Mouse (Mus musculus) erythroblast, adult 5-6 weeks (primary cell): ENCODE data around the gene Ep400. TPM values are rescaled to one million over a fixed set of nuclear protein-coding genes. Genes with fewer than 3 reads are reported as not detected.
A peak's percentile ranks its signal among the peaks of the same experiment; 100 is the strongest.

Source experiments
- ATAC-seq: replicated peaks from 2 replicates; pipeline ENCODE4 v1.8.0; 2016; ENCODE audit warnings: moderate number of reproducible peaks, mild to moderate bottlenecking, moderate TSS enrichment, inconsistent platforms; ENCODE audit not compliant: poor library complexity, low FRiP score, severe bottlenecking
- total RNA-seq, 2 experiments: library from RNA; stranded (forward) in 1 of 2; stranded (reverse) in 1 of 2; fragments of 150-400 nt in 1 of 2; fragments of 200-764, 138-1000 nt in 1 of 2; gene quantifications; 2 replicates each; pipeline versions ENCODE4 v1.2.3 to v1.2.4; 2015 to 2017; ENCODE audit warnings: low replicate concordance in 2 of 2

Ep400 gene
- total RNA-seq, 2 experiments from 2014 or later = 224 to 273 TPM

DNA sequence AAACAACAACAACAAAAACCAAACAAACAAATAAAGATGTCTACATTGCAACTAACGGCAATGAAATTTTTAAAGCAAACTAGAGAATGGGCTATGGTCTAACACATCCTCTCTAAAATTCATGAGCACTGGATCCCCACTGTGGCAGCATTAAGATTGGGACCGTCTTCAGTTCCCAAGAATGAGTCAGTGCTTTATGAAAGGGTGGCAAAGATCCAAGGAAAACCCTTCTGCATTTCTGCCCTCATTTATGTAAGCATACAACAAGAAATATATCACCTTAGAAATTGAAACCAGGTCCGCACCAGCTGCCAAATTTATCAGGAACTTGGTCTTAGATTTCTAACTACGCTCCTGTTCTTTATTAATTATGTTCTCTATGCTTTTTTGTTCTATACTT lies 61.3 kb downstream of the Ep400 start:
- no peak for ATAC-seq

DNA sequence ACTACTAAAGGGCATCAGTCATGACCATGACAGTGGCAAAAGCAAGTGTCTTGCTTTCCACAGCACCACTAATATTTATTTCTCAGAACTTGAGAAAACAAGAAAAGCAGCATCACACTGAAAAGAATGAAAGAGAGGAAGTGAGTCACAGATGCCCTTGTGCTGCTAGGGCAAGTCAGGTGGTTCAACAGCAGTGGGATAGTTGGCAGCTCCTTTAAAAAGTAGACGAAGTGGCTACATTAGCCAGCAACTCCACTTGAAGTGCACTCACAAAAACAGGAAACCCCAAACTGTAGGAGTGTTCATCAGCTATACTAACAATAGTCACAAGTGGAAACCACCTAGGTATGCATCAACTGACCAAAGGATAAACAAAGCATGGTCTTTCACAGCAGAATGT lies 66.5 kb downstream of the Ep400 start:
- no peak for ATAC-seq

DNA sequence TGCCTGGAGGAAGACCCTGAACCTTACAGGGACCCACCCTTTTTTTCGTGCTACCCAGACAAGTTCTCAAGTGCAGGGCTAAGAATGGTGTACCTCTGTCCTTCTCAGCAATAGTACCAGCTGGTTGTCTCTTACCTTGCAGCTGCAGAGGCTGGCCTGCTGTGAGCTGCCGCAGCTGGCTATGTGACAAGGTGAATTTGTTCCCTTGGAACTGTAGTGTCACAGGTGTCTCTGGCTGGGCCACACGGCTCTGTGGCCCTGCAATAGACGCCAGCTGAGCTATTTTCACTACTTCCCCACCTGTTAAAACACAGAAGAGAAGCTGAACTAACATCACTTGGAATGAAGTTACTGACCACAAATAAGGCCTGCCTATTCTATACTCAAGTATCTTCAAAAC lies 71.9 kb downstream of the Ep400 start:
- ATAC-seq = no peak

DNA sequence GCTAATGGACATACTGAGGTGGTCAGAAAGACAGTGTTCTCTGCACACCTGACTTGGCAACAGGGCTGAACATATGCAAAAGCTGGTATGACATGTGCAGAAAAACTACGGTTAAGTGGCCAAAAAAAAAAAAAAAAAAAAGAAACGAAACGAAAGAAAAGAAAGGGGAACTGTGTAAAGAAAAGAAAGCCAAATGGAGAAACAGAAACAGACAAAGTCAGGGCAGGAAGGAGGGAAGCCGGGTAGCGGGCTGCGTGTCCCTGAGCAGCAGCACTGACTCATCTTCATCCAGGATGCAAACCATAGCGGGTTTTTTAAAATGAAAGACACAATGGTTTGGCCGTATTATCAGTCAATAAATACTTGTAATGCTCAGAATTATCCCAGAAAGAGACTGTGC lies 88.5 kb downstream of the Ep400 start:
- ATAC-seq = no peak

DNA sequence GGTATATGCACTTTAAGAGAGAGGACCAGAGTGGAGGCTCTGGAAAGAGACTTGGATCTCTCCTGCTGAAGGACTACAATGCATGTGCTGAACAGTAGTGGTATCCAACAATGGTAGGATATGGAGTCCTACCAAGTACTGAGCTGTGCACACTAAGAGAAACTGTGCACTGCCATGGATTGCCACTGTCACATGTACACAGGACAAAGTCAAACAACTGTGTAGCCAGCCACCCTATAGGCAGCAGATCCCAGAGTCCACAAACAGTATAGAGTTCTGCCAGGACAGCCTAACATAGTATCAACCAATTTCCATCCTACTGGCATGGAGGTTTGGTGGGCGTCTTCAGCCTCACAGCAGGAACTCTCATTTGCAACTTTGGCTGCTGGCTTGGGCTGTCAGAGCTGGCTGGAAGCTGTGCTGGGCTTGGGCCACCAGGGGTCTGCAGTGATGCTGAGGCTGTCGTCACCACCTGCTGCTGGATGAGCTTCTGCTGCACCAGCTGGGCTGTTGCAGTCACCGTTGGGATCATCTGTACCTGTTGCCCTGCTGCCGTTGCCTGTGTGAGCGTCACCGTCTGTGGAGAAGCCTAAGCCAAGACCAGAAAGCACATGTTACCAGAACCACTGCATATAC lies 104.9 kb downstream of the Ep400 start:
- no peak for ATAC-seq

DNA sequence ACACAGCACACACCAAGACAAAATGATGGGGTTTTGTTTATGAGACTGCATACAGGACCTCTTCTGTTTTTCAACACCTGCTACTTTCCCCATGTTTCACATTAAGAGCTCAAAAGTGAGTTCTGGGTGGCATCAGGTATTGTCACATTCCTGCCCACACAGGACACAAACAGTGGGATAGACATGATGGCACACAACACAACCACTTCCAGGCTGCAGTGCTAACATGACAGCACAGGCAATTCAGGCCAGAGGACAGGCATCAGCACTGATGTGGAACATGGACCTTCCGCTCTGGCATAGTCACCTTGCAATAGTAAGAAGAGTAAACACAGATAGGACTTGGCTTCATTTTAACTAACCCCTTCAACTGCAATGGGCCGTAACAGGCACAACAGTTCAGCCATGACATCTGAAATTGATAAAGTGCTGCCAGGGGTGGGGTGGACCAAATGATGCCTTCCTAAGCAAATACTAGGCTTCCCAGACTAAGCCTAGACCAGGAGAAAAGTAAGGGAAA lies 105.7 kb downstream of the Ep400 start:
- no peak for ATAC-seq

DNA sequence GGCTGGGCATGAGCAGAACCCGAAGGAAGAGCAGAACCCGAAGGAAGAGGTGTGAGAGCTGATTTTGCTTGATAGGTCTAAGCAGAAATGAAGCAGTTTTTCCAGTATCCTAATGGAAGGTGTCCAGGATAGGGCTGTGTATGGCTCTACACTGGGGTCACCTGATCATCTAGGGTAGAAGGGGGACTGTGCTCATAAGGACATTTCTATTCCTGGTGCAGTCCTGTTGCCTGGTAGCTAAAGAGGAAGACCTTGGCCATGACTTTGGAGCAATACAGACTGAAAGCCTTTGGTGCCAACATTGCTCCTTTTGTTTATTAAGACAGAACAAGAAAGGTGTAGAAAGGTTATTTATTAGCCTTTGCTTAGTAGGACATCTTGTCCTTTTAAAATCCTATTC lies 106.5 kb downstream of the Ep400 start:
- no peak for ATAC-seq

DNA sequence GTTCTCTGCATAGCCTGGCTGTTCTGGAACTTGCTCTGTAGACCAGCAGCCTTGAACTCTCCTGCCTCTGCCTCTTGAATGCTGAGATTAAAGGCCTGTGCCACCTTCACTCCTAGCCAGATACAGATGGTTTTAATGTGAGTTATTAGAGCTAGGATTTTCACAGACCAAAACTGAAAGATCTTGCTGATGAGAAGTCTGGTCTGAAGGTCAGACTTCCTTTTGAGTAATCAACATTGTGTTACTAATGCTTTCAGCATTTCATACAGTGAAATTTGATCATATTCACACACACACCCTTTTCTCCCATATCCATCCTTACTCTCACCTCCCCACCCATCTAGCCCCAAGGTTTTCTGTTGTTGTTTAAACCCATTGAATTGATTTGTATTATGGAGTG lies 110.8 kb downstream of the Ep400 start:
- no peak for ATAC-seq

DNA sequence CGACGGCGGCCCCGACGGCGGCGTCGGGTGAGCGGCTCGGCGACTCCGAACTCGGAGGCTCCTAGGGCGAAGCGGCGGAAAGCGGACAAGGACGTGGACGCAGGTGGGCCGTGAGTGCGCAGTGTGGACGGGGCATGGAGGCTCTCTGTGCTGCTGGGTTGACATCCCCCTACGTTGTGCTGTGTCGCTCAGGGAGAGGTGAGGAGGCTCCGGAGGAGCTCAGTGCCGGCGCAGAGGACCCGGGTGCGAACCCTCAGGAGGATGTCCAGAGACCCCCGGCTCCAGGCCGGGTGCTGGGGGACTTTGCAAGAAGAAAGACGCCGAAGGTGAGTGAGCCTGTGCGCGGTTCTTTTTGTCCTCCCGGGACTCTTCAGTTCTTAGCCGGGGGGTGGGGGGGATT lies 116.8 kb downstream of the Ep400 start:
- 0 out of 2 replicates have a peak, but pooled peaks have one; percentile 0 for ATAC-seq

DNA sequence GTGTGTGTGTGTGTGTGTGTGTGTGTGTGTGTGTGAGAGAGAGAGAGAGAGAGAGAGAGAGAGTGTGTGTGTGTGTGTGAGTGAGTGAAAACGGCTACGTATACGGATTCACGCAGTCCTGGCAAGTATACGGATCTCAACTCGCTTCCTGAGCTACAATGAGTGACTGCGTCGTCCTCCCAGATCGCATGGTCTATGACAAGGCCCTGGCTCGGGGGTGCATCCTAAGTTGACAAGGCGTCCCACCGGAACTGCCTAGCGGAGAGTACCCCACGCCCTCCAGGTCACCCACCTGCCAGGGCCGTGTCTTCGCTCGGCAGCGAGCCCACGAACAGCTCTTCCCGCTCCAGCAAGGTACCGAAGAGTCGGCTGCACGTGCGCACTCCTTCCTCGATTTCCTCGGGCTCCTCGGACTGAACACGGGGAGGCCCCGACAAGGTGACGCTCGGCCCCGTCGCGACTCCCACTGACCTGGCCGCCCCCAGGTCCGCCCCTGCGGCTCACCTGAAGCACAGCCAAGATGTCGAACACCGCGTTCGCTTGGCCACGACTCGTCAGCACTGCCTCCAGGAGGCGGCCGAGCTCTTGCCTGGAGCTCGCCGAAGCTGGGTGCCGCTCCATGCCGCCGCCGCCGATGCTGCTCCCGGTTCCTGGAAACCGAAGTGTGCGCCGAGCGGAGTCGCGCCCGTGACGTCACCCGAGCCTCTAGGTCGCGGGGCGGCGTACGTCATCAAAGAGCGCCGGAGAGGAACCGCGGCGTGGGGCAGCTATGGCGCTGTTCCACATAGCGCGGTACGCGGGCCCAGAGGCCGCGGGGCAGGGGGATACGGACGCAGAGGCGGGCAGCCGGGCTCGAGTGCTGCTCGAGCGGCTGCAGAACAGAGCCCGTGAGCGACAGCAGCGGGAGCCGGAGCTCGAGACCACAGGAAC lies 117.5 kb downstream of the Ep400 start, which contains the start of the genes Noc4l and Ddx51:
TSS of gene Noc4l (minus strand) at position 699 of the 930 bp plus-strand sequence.
TSS of gene Ddx51 (plus strand) at position 733 of the 930 bp plus-strand sequence.
- peak; percentile 82 for ATAC-seq

DNA sequence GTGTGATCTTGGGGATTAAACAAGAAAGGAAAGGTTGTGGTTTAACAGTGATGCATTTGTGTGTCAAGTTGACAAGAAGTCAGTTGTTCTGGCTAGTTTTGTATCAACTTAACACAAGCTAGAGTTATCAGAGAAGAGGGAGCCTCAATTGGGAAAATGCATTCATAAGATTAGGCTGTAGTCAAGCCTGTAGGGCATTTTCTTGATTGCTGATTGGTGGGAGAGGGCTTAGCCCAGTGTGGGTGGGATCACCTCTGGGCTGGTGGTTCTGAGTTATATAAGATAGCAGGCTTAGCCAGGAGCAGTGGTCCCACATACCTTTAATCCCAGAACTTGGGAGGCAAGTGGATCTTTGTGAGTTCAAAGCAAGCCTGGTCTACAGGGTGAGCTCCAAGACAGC lies 124.1 kb downstream of the Ep400 start:
- no peak for ATAC-seq

DNA sequence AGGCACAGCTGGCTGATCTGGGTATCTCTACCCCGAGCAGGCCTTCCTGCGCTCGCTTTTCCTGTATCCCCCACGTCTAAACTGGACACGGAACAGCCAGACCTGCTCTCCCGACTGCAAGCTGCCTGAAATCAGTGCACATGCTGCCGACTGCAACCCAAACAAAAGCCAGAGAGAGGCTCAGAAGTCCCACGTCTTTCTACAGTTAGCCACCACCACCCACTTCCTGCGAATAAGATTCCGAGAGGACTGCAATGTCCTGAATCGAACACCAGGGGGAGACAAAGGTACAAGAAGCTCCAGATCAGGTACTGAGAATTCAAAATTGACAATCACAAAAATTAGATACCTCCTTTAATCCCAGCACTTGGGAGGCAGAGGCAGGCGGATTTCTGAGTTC lies 131.1 kb downstream of the Ep400 start:
- ATAC-seq = peak; percentile 91

DNA sequence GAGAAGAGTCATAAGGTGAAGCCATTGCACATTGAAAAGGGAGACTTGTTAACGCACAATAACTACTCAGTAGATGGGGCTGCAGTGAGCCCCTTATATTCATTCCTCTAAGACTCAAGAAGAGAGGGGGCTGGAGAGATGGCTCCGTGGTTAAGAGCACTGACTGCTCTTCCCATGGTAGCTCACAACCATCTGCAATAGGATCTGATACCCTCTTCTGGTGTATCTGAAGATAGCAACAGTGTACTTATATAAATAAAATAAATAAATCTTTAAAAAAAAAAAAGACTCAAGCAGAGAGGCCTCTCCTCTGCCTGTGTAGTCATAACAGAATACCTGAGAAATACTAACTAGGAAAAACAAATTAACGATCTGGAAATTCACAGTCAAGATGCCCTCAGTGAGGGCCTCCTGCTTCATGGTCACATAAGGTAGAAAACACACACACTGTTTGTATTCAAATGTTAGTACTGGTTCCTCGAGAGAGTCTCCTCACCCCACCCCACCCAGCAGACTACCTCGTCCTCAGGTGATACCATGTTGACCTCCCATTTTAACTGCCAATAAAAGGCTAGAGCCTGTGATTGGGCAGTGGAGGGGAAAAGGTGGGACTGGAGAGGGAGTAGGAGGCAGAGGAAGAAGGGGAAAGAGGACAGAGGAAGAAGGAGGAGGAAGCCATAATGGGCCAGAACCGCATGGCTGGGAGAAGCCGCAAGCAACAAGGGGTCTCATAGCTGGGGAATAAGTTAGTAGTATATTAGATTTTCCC lies 132.0 kb downstream of the Ep400 start:
- no peak for ATAC-seq

DNA sequence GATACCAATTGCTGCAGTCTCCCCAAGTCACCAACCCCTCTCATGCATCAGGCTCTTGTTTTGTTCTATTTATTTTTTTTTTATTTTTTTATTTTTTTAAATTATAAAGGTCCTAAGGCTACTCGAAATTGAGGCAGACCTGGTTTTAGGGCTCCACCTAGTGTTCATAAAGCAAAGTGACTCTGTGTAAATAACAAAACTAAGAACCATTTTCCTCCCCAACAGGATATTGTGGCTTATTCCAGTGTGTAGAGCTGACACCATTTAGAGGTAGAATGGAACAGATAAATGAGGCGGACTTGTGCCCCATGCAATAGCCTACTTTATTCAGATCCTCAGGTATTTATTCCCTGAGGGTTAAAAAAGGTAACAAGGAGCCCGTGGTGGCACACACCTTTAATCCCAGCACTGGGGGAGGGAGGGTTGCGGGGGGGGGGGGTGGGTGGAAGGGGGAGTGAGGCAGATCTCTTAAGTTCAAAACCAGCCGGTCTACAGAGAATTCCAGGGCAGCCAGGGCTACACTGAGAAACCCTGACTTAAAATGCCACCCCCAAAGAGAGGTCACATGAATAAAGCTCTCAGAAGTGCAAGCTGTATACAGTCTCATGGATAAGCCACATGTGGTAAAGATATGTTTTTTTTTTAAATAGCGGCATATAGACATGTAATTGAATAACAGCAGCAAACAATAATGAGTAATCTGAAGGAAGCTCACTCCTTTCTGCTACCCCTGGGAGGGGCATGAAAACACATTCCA lies 134.4 kb downstream of the Ep400 start:
- 0 out of 2 replicates have a peak, but pooled peaks have one; percentile 58 for ATAC-seq

DNA sequence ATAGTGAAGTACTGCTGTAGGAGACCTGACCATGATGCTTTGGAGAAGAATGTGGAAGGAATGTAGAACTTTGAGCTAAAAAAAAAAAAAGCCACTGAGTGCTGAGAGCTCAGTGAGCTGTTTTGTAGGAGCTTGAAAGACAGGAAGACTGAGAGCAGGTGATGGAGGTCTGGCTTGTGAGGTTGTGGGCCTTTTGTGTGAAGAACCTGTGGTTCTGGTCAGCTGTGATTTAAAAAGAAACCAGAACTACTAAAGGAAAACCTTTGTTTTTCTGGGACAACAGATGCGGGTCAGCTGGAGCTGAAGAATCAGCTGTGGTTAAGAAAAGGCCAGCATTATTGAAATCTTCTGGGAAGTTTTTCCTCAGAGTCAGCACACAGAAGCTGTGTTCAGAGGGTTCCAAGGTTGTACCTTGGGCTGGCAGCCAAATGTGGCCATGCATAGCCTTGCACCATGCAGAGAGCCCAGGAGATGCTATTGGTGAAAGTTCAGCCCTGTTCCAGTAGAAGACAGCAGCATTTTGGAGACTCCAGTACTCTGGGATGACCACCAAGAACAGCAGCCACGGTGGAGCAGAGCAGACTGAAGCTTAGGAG lies 140.9 kb downstream of the Ep400 start:
- no peak for ATAC-seq

DNA sequence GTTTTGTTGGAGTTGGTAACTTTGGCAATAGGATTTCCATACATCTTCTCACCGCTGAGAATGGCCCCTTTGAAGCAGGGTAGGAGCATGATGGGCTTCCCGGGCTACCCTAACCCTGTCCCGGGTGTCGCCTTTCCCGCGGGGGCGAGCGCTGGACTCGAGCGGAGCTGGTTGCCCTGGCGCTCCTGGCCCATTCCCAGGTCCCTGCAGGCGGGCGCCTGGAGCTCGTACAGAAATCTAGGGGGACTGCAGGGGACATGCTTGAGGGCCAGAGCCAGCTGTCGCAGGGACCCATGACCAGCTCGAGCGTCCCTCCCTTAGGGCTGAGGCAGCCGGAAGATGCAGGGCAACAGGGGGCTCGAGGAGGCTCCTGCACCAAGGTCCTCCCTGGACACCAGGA lies 142.4 kb downstream of the Ep400 start:
- ATAC-seq = no peak

DNA sequence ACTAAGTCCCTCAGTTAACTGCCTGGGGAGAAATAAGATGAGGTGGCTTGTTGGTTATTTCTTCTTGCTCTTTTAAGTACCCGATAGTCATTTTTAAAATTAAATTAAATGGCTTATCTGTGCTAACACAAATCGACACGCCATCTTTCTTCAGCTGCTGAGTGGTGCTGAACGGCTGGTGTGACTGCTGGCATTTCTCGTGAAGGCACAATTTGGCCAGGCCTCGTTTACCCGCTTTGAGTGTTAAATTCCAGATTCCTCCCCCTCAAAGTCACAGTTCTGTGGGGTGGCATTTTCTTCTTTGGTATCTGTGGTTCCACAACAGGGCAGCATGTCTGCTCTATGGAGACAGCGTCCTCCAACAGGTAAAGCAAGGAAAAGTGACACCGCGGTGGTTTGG lies 143.2 kb downstream of the Ep400 start:
- ATAC-seq = no peak

DNA sequence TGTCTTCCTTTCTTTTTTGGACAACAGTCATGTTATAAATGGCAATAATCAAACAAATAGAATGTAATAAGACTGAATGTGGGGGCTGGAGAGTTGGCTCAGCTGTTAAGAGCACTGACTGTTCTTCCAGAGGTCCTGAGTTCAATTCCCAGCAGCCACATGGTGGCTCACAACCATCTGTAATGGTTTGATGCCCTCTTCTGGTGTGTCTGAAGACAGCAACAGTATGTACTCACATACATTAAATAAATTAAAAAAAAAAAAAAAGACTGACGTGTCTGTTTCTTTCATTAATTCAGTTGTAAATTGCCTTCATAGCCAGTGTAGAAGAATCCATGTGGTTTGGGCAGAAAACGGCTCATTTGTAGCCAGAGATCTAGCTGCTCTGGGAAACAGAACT lies 146.2 kb downstream of the Ep400 start:
- no peak for ATAC-seq

DNA sequence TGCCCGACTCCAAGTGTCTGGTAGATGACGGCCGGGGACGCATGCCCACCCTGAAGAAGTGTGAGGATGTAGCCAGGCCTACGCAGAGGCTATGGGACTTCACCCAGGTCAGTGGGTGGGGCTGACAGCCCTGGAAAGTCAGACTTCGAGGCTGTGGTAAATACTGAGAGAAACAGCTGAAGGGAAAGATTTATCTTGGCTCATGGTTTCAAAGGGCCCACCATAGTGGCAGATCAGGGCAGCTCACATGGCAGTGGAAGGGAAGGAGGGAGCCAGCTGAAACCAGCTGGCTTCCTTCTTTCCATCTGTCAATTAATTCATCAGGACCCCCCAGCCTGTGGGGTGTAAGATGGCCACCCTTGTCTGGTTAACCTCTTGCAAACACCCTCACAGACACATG lies 151.3 kb downstream of the Ep400 start:
- ATAC-seq = no peak
